Mouse (Mus musculus) C2C12 (cell line): ENCODE measurements at regions not wholly inside any gene's neighbourhood (a gene's known extent, or its start where the extent isn't known, plus 50 kb on each side); places are given as distances from the start of the nearest gene placed in this dataset.

Experiments
- H3K27me3 ChIP-seq: one replicate; pipeline ENCODE4 v1.6.1; 2011; ENCODE audit not compliant: control insufficient read depth, insufficient read depth, insufficient read length
- H3K36me3 ChIP-seq: one replicate; pipeline ENCODE4 v1.6.1; 2011; ENCODE audit not compliant: control insufficient read depth, insufficient read depth
- H3K4me3 ChIP-seq: one replicate; pipeline ENCODE4 v1.5.1; 2011; ENCODE audit warnings: mild to moderate bottlenecking, control low read depth; ENCODE audit not compliant: poor library complexity, insufficient read depth, severe bottlenecking
- H3K79me2 ChIP-seq: one replicate; pipeline ENCODE4 v1.6.1; 2011; ENCODE audit not compliant: control insufficient read depth, insufficient read depth
- H3K79me3 ChIP-seq: one replicate; pipeline ENCODE4 v1.6.1; 2011; ENCODE audit warnings: low read depth, control low read depth
- H3ac ChIP-seq: one replicate; pipeline ENCODE3; 2011; ENCODE audit warnings: low read depth; ENCODE audit not compliant: control insufficient read depth, insufficient read length
- CEBPB ChIP-seq: IDR thresholded peaks from one replicate; pipeline ENCODE4 v1.6.1; 2011; ENCODE audit warnings: low read depth, mild to moderate bottlenecking, control low read depth, moderate library complexity
- CTCF ChIP-seq: IDR thresholded peaks from one replicate; pipeline ENCODE4 v1.5.1; 2011; ENCODE audit not compliant: control insufficient read depth, insufficient read depth, insufficient read length
- FOSL1 ChIP-seq: IDR thresholded peaks from one replicate; pipeline ENCODE4 v1.8.0; 2011; ENCODE audit warnings: mild to moderate bottlenecking, low read length; ENCODE audit not compliant: poor library complexity, insufficient read depth, severe bottlenecking
- MAX ChIP-seq: IDR thresholded peaks from one replicate; pipeline ENCODE4 v1.6.1; 2011; ENCODE audit warnings: mild to moderate bottlenecking, control low read depth
- MYOD1 ChIP-seq: IDR thresholded peaks from one replicate; pipeline ENCODE4 v1.6.1; 2011; ENCODE audit warnings: low read depth; ENCODE audit not compliant: control insufficient read depth, insufficient read length
- MYOG ChIP-seq: IDR thresholded peaks from one replicate; pipeline ENCODE4 v1.6.1; 2011; ENCODE audit not compliant: control insufficient read depth, insufficient read length; ENCODE audit errors: extremely low read depth
- USF1 ChIP-seq: IDR thresholded peaks from one replicate; pipeline ENCODE4 v1.6.1; 2011; ENCODE audit warnings: low read depth, mild to moderate bottlenecking, control low read depth, moderate library complexity

DNA sequence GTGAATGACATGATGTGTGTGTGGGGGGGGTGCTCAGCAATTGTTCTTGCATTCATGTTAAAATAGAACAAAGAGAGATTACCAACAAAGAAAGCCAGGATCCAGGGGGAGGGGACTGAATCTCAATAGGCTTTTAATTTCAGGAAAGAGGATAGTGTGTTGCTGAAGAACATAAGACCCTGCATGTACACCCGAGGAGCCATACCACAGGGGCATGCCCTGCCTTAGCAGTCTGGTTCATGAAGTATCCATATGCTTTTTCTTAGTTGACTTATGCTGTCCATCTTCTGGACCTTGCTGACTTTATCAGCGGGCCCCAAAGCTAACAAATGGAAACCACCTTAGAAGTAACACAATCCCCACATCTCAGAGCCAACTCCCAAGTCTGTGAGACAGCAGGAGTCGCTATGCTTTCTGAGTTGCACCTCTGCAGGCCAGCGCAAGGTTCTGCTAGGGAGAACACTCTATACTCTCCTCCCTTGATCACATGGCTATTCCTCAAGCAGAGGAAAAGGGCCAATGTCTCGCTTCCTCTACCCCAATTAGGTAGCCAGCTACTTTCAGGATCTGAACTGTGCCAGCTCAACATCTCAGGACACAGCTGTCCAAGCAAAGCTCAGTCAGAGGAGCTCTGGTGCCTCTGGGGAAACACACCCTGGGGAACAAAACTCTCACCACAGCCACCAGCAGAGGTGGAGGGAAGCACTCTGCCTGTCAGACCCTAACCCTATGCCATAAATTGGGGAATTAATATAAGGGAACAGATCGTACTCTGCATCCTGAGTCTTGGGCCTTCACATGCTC lies 52.9 kb upstream of the Lmo4 start:
- TF ChIP-seq CEBPB = no peak
- no peak for TF ChIP-seq CTCF
- no peak for TF ChIP-seq MYOG
- no peak for TF ChIP-seq MAX
- no peak for TF ChIP-seq USF1
- no peak for TF ChIP-seq FOSL1
- no peak for TF ChIP-seq MYOD1
- no peak overlapping the region for H3K4me3 ChIP-seq
- H3K79me3 ChIP-seq = no peaks in the 10 kb centered on the region
- no peaks in the 10 kb centered on the region for H3K36me3 ChIP-seq
- no peaks in the 10 kb centered on the region for H3K27me3 ChIP-seq
- no peaks in the 10 kb centered on the region for H3K79me2 ChIP-seq
- H3ac ChIP-seq = no peak overlapping the region

GRCm38 (mm10) chr3:144257196-144257595 lies 52.2 kb upstream of the Lmo4 start:
- no peaks in the 10 kb centered on the region for H3K36me3 ChIP-seq
- no peaks in the 10 kb centered on the region for H3K27me3 ChIP-seq
- H3ac ChIP-seq = no peak overlapping the region
- H3K4me3 ChIP-seq = no peak overlapping the region
- H3K79me2 ChIP-seq = no peaks in the 10 kb centered on the region
- TF ChIP-seq MYOG (no peak), CTCF (no peak), MYOD1 (no peak), USF1 (no peak), MAX (no peak), FOSL1 (no peak), CEBPB (no peak)
- H3K79me3 ChIP-seq = no peaks in the 10 kb centered on the region

DNA sequence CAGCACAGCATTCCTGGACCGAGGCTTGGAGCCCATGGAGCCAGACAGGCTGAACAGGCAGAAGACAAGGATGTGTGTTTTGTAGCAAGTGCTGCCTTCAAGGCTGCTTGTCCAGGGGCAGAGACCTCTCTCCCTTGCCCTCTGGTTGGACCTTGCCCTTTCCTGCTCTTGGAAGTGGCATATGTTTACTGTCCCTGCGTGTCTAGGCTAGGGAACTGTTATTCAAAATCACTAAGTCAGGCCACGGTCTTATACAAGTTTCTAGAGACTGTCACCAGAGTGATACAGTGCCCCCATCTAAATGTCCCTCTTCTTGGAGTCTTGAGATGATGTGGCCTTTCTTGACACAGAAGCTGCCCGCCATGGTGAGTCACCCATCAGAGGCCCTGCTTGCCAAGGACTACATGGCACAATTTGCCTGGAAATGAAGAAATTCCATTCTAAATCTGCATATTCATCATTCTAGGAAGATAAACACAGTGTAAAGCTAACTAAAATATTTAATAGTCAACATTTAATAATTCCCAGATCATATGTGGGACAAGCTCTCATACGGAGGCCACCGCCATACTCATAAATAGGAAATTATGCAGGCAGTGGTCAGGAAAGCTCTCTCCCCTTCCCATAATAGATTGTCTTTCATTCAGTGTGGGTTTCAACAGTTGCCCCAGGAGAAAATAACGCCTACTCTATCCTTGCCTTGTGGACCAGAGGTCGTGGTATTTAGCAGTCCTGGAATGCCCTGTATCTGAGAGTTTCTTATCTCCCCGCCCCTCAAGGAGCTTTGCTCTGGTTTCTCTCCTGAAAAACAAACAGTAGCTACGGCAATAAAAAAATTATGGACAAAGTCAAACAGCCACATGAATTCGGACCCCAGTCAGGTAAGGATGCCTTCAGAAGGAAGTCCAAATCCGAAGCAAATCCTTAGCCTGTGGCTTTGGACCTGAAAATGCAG lies 50.9 kb upstream of the Lmo4 start:
- Histone ChIP-seq H3K27me3 (no peaks in the 10 kb centered on the region), H3K79me2 (no peaks in the 10 kb centered on the region), H3K79me3 (no peaks in the 10 kb centered on the region), H3K4me3 (no peak overlapping the region), H3K36me3 (no peaks in the 10 kb centered on the region), H3ac (no peak overlapping the region)
- TF ChIP-seq MYOD1 (no peak), MAX (no peak), MYOG (no peak), FOSL1 (no peak), CTCF (no peak), CEBPB (no peak), USF1 (no peak)
